Mouse (Mus musculus): Measurements from ENCODE around the gene Fam126a.
A peak's percentile ranks its signal among the peaks of the same experiment; 100 is the strongest.
"Not testable (repeated sequence)": the region's sequence is repeated elsewhere in the genome, so short reads cannot be mapped to it uniquely, and the experiment has no call there.

The Fam126a gene

GRCm38 (mm10) chr5:23900190-23900589 lies 130.3 kb downstream of the Fam126a start:
- DNase-seq (ENCODE audit: low spot score in 2 of 2), result no peak

GRCm38 (mm10) chr5:23893864-23894771 lies 136.4 kb downstream of the Fam126a start:
- no peak for DNase-seq (ENCODE audit: low spot score in 2 of 2)

GRCm38 (mm10) chr5:23893156-23893863 lies 137.2 kb downstream of the Fam126a start:
- DNase-seq (ENCODE audit: low spot score in 2 of 2), result no peak

- DNase-seq (ENCODE audit: low spot score in 2 of 2), result peak; percentile 25 to 49
Observed at GRCm38 (mm10) chr5:23890734-23891133, 139.8 kb downstream of the Fam126a start.

- no peak for DNase-seq (ENCODE audit: low spot score in 2 of 2)
Observed at GRCm38 (mm10) chr5:23889461-23889860, 141.0 kb downstream of the Fam126a start.

GRCm38 (mm10) chr5:23887111-23887510 lies 143.4 kb downstream of the Fam126a start:
- no peak for DNase-seq (ENCODE audit: low spot score in 2 of 2)

- DNase-seq (ENCODE audit: low spot score in 2 of 2), result no peak
Observed at GRCm38 (mm10) chr5:23874457-23874856, 156.0 kb downstream of the Fam126a start.

GRCm38 (mm10) chr5:23872586-23872985 lies 157.9 kb downstream of the Fam126a start:
- no peak for DNase-seq (ENCODE audit: low spot score in 2 of 2)

- not testable (repeated sequence) for DNase-seq (ENCODE audit: low spot score in 2 of 2)
Observed at GRCm38 (mm10) chr5:23871323-23871722, 159.2 kb downstream of the Fam126a start.

- DNase-seq (ENCODE audit: low spot score in 2 of 2), result no peak
Observed at GRCm38 (mm10) chr5:23865941-23866340, 164.5 kb downstream of the Fam126a start.
